Mouse (Mus musculus) embryo, embryonic 11.5 days (tissue): ENCODE measurements around the gene Parva.

Experiments used
- DNase-seq: peaks from one replicate; pipeline ENCODE4 v3.0.0-alpha.2; 2012; ENCODE audit warnings: low read depth, low spot score

Gene Parva

DNA sequence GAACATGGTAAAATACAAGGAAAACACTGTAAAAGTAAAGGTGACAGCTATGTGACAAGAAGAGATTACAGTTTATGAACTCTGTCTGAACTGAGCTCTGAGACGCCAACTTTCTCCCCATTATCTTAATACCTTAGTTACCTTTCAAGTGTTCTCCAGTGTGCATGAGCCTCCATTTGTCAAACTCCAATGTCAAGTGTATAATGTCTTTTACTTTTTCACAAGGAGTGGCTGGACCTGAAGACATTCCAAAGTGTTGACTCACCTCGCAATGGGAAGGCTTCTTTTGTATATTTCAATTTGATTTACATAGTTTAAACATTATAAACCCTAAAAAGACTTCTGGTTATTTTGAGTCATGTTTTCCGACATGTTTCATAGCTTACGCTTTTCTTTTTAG, 3.9 kb upstream of the Parva start:
- DNase-seq = no peak

DNA sequence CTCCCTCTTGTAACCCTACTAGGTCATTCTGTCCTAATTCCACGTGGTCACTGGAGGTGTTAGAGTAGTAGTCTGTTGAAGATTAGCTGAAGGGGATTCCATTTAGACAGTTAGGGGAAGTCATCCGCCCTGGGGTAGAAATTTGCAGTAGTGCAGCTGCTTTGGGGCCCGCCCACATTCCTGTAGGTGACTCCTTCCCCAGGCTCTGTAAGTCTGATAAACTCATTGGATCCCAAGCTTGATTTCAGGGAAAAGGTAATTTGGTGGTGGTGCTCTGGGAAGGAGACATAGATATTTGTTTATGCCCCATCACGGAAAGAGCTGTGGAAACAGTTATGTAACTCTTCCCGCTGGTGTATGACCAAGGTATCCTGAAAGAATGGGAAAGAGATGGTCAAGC, 494 bp upstream of the Parva start:
- no peak for DNase-seq

DNA sequence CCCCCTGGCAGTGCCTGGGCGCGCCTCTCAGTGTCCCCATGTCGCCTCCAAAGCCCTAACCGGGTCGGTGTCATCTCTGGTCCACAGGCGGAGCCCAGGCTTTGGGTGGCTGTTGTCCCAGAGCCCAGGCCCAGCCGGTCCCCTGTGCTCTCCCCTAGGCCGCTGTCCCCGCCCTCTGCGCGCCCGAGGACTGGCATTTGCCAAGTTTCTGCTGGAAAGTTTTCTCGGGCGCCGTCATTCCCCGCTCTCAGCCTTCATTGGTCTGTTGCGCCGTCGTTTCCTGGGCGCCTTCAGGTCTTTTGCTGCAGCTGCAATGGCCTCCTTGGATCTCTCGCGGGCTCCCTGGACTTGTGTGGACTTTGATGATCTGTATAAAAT, 842 bp downstream of the Parva start:
- DNase-seq = peak; percentile 50

GRCm38 (mm10) chr7:112439846-112440245, 12.5 kb downstream of the Parva start:
- no peak for DNase-seq

DNA sequence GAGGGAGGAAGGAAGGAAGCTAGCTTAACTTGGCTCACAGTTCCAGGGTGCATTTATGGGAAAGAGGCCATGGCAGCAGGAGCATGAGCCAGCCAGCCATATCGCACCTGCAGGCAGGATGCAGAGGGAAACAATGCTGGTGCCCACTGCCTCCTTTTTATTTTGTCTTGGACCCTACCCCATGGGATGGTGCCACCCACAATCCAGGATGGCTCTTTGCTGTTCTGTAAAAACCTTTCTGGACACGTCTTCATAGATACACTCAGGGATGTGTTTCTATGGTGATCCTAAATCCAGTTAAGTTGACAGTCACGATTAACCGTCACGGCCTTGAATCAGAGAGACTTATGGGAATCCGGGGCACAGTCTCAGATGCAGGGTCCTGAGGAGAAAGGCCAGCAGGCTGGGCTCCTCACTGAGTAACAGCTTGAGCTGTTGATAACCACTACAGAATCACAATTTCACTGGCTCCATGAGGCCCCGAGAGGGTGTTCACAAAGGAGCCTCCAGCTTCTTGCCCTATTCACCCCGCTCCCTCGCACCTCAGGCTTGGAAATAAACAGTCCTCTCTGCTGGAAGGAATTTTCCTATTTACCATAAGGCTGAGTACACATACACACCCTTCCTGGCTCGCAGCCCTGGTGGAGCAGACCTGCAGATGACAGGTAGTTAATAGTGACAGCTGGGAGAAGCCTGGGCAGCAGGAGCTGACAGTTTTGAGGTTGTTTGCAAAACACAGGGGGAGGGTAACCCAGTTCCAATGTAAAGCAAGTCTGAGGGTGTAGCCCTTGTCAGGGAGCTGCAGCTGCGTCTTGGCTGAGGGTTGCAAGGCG, 17.1 kb downstream of the Parva start:
- DNase-seq = no peak

- no peak for DNase-seq
These were observed 17.7 kb downstream of the Parva start for GRCm38 (mm10) chr7:112444985-112445367.

DNA sequence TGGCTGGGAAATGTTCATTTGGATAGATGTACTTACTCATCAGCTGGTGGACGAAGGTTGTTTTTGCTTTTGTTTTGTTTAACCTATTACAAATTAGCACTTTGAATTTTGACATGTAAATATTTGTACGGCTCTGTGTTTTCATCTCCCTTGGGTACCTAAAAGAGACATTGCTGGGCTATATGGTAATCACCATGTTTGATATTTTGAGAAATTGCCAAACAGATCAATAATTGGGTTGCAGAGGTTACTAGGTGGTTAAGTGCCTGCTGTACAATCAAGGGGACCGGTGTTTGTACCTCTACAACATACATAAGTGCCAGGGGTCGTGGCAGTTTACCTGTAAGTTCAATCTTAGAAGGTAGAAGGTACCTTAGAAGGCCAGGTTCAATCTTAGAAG, 19.2 kb downstream of the Parva start:
- no peak for DNase-seq

GRCm38 (mm10) chr7:112449954-112450700, 22.8 kb downstream of the Parva start:
- no peak for DNase-seq

DNA sequence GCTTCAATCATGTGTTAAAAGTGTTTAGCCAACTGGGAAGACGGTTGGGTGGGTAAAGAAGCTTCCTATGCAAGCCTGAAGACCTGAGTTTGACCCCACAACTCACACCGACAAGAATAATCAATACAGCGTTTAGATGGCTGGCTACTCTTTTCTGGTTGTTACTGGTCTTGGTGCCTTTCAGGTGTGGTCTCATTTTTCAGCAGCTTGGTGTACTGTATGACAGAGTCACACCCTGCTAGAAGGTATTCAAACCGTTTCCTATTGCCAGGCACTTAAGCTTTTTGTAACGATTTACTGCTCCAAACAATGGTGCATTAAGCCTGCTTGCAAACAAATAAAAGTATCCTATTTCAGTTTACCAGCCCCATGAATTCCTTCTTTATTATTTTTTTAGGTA, 25.2 kb downstream of the Parva start:
- no peak for DNase-seq

GRCm38 (mm10) chr7:112453805-112454214, 26.5 kb downstream of the Parva start:
- DNase-seq = no peak

DNA sequence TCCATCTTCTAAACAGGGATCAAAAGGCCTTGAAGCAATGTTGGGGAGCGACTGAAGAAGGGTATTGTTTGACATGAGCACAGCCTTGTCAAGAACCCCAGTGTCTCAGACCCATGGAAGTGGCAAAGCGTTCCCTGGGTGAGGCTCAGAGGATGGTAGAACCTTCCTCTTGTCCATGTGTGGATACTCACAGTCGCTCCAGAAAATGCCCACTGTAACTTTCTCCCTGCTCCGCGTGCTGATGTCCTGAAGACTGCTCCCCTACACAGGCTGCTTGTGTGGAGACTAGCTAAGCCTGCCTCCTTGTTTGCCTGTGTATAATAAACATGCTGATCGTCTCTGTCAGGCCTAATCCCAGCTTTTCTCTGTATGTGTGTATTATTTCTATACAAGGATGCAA, 27.1 kb downstream of the Parva start:
- DNase-seq = no peak

DNA sequence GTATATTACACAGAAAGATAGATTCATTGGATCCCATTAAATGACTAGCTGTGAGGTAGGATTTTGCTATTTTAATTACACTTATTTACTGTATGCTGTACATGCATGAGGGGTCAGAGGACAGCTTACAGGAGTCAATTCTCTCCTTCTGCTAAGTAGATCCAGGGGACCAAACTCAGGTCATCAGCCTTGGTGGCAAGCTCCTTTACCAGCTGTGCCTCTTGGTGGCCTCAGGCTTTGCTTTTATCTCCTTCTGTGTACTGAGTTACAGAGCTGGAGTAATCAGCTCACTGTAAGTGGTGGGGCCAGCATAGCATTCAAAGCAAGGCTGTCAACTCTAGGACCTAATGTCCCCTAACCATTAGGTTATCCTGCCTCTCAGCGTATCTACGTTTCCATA, 27.6 kb downstream of the Parva start:
- no peak for DNase-seq

- DNase-seq = no peak
These were observed 28.3 kb downstream of the Parva start for GRCm38 (mm10) chr7:112455566-112456110.

DNA sequence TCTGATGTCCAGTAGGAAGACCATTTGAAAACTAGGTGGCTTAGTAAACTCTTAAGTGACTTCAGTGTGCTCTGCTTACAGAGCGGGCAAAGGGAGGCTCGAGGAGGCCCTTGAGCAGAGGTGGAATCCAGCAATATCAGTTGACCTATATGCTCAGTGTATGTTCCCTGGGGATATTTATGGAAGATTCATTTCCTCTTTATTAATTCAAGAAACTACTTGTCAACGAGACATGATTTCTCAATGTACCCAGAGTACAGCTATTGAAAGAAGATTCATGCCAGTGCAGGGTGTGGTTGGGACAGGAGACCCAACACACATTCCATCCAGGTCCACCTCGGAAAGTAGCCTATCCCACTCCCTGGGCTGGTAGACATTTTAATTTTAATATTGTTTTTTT, 30.1 kb downstream of the Parva start:
- no peak for DNase-seq

- DNase-seq = no peak
These were observed 30.6 kb downstream of the Parva start for GRCm38 (mm10) chr7:112457920-112458319.

- no peak for DNase-seq
These were observed 31.1 kb downstream of the Parva start for GRCm38 (mm10) chr7:112458440-112458839.

DNA sequence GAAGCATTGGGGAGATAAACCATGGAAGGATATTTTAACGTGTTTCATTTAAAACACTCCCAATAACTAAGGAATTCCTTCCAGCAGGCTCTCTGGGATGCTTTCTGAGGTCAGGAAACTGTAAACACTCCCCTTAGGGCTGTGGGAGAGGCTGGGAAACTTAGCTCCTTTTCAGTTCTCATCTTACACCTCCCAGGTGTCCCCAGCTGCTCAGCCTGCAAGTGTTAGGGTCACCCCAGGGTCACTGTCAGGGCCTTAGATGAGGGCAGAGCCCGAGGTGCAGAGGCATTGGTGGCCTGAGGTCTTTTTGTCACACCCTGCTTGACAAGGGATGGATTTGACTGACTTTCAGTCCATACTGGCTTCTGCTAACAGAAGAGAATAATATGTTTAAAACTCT, 35.8 kb downstream of the Parva start:
- DNase-seq = no peak

GRCm38 (mm10) chr7:112465920-112466319, 38.6 kb downstream of the Parva start:
- DNase-seq = no peak

DNA sequence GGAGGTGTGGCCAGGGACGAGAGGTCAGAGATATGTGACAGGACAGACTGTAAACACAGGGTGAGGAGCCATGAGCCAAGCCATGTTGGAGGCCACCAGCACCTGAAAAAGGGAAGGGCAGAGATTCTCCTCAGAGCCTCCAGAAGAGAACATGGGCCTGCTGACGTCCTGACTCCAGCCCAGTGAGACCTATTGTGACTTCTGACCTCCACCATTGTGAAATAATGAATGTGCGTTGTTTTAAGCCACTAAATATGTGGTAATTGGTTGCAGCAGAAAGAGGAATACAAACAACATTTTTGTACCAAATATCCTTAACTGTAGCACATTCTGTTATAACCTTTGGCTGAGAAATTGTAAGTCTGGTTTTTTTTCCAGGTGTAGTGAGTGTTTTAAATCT, 39.5 kb downstream of the Parva start:
- DNase-seq = no peak

GRCm38 (mm10) chr7:112467687-112468111, 40.4 kb downstream of the Parva start:
- DNase-seq = peak; percentile 58

- peak; percentile 59 for DNase-seq
These were observed 42.5 kb downstream of the Parva start for GRCm38 (mm10) chr7:112469817-112470216.

- DNase-seq = no peak
These were observed 44.0 kb downstream of the Parva start for GRCm38 (mm10) chr7:112471316-112471715.
